Mouse (Mus musculus): ENCODE measurements around the gene Slc30a4.

GRCm38 (mm10) chr2:122719232-122719631 is 16.8 kb upstream of the Slc30a4 start:
- TF ChIP-seq CTCF (IDR thresholded peaks at IDR 0.05; ENCODE audit: borderline replicate concordance, extremely low read depth, insufficient read depth, insufficient read length) (no peak), POLR2A (IDR thresholded peaks at IDR 0.05; ENCODE audit: borderline replicate concordance, extremely low read depth, insufficient read depth, insufficient read length, poor library complexity, severe bottlenecking) (no peak)

Data from brain, embryonic 14.5 days (tissue).